Mouse (Mus musculus): ENCODE data around the gene Klk5. TPM values are rescaled to one million over a fixed set of nuclear protein-coding genes. Genes with fewer than 3 reads are reported as not detected.

The Klk5 gene
- polyA plus RNA-seq, 1 experiment from 2014 or later: not detected

DNA sequence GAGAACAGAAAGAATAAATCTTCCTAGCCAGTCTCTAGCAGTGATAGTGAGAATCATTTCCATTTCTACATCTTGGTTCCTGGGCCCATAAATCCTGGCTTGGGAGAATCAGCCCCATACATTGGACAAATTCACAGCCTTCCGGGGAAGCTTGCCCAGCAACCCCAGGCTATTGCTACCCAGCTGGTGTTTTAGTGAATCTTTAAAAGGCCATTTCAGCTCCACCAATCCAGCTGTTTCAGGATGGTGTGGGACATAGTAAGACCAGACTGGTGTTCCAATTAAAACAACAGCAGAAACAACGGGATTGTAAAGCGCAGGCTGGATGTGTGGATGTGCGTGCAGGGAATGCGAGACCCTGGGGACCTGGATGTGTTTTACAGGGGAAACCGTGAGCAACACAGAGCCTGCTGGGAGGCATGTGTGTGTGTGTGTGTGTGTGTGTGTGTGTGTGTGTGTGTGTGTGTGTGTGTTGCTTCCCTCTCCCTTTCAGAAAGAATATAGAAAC is 33.2 kb downstream of the Klk5 start:
- no peak for ATAC-seq (ENCODE audit: insufficient number of reproducible peaks, low FRiP score)

GRCm38 (mm10) chr7:43876444-43876843 is 34.7 kb downstream of the Klk5 start:
- H3K4me2 ChIP-seq: no peak overlapping the region
- no peaks in the 10 kb centered on the region for H3K4me1 ChIP-seq (replicated peaks)
- 68% methylated on average over 4 of the region's 4 CpGs for WGBS
- ATAC-seq (ENCODE audit: insufficient number of reproducible peaks, low FRiP score): no peak
- H3K9ac ChIP-seq: no peak overlapping the region
- H3K27ac ChIP-seq (ENCODE audit: poor library complexity, severe bottlenecking): no peak overlapping the region
- H3K9me3 ChIP-seq (replicated peaks): no peaks in the 10 kb centered on the region; the same call in 1 of the 2 replicates
- H3K36me3 ChIP-seq: no peaks in the 10 kb centered on the region
- H3K27me3 ChIP-seq (replicated peaks): peaks cover 37% of the 10 kb centered on the region
- H3K4me3 ChIP-seq: no peak overlapping the region

More for the DNA sequence above, 33.2 kb downstream of the Klk5 start:
- H3K4me3 ChIP-seq: no peak overlapping the region
- no peaks in the 10 kb centered on the region for H3K36me3 ChIP-seq
- H3K9me3 ChIP-seq (replicated peaks): no peaks in the 10 kb centered on the region; the same call in 1 of the 2 replicates
- no peak overlapping the region for H3K27ac ChIP-seq (ENCODE audit: poor library complexity, severe bottlenecking)
- H3K4me2 ChIP-seq: no peak overlapping the region
- H3K27me3 ChIP-seq (replicated peaks): peaks cover 40% of the 10 kb centered on the region
- H3K4me1 ChIP-seq (replicated peaks): no peaks in the 10 kb centered on the region
- 80% methylated on average over 6 of the region's 6 CpGs for WGBS
- no peak overlapping the region for H3K9ac ChIP-seq

DNA sequence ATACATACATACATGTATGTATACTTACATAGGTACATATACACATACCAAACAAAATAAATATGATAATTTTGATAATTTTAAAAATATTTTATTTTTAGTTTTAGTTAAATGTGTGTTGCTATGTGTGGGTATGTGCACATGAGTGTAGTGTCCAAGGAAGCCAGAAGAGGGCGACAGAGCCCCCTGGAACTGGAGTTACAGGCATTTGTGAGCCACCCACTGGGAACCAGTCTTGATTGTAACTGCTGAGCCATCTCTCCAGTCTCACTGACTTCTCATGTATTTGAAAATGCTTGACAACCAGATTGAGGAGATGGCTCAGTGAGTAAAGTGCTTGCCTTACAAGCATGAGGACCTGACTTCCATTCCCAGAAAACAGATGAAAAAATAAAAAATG is 36.5 kb downstream of the Klk5 start:
- Histone ChIP-seq H3K36me3 (no peaks in the 10 kb centered on the region), H3K27me3 (replicated peaks) (peaks cover 45% of the 10 kb centered on the region), H3K4me1 (replicated peaks) (no peaks in the 10 kb centered on the region), H3K4me2 (no peak overlapping the region), H3K27ac (ENCODE audit: poor library complexity, severe bottlenecking) (no peak overlapping the region), H3K9ac (no peak overlapping the region), H3K4me3 (no peak overlapping the region), H3K9me3 (replicated peaks) (no peaks in the 10 kb centered on the region; the same call in 1 of the 2 replicates)
- ATAC-seq (ENCODE audit: insufficient number of reproducible peaks, low FRiP score): no peak
- 28% methylated on average over 1 of the region's 1 CpGs for WGBS

- Histone ChIP-seq H3K36me3 (no peaks in the 10 kb centered on the region), H3K27me3 (replicated peaks) (peaks cover 60% of the 10 kb centered on the region), H3K4me3 (no peak within 1 kb of the TSS), H3K9me3 (replicated peaks) (no peaks in the 10 kb centered on the region; the same call in 1 of the 2 replicates), H3K9ac (no peak within 1 kb of the TSS), H3K4me2 (no peak within 1 kb of the TSS), H3K27ac (ENCODE audit: poor library complexity, severe bottlenecking) (no peak within 1 kb of the TSS), H3K4me1 (replicated peaks) (no peaks in the 10 kb centered on the region)
- 14% methylated on average over 3 of the region's 3 CpGs for whole genome bisulfite sequencing
- ATAC-seq (ENCODE audit: insufficient number of reproducible peaks, low FRiP score): no peak
Measured at GRCm38 (mm10) chr7:43880912-43881311, 39.1 kb downstream of the Klk5 start, which contains the start of gene Klk4. Gene Klk4, plus strand, starts transcription at chr7:43881160.

DNA sequence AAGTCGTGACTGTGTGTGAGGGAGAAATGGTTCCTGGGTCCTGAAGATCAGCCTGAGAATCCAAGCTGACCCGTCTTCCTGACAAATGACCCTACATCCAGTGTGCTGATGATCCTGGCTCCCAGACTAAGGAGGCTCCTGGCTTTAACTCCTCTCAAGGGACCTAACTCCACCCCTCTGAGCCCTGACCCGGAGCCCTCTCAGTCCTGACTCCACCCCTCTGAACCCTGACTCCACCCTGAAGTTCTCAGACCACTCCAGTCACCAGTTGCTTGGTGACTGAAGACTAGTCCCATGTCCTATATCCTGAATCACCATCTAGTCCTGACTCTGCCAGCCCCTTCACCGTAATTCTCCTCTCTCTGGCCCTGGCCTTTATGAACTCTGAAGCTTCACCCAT is 40.6 kb downstream of the Klk5 start:
- WGBS: 24% methylated on average over 4 of the region's 4 CpGs
- Histone ChIP-seq H3K4me1 (replicated peaks) (no peaks in the 10 kb centered on the region), H3K4me3 (no peak overlapping the region), H3K27ac (ENCODE audit: poor library complexity, severe bottlenecking) (no peak overlapping the region), H3K9me3 (replicated peaks) (no peaks in the 10 kb centered on the region; the same call in 1 of the 2 replicates), H3K27me3 (replicated peaks) (peaks cover 60% of the 10 kb centered on the region), H3K36me3 (no peaks in the 10 kb centered on the region), H3K9ac (no peak overlapping the region), H3K4me2 (no peak overlapping the region)
- ATAC-seq (ENCODE audit: insufficient number of reproducible peaks, low FRiP score): no peak

DNA sequence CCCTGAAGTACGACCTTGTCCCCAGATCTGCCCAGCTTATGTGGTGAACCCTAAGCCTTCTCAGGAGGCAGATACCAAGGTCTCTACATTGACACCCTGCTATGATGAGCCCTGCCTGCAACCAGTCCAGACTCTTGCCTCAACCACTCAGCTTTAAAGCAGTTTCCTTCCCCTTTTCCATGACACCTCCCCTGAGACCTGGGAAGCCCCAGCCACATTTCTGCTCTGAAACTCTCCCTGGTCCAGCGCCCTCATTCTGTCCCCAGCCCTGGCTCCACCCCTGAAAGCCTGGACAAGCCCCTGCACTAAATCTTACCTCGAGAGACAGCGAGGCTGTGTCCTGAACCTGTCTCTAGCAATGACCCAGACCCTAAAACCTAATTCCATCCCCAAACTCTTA is 41.0 kb downstream of the Klk5 start:
- Histone ChIP-seq H3K36me3 (no peaks in the 10 kb centered on the region), H3K4me2 (no peak overlapping the region), H3K9me3 (replicated peaks) (no peaks in the 10 kb centered on the region; the same call in 1 of the 2 replicates), H3K27me3 (replicated peaks) (peaks cover 60% of the 10 kb centered on the region), H3K4me3 (no peak overlapping the region), H3K27ac (ENCODE audit: poor library complexity, severe bottlenecking) (no peak overlapping the region), H3K9ac (no peak overlapping the region), H3K4me1 (replicated peaks) (no peaks in the 10 kb centered on the region)
- 21% methylated on average over 4 of the region's 4 CpGs for WGBS
- ATAC-seq (ENCODE audit: insufficient number of reproducible peaks, low FRiP score): no peak

DNA sequence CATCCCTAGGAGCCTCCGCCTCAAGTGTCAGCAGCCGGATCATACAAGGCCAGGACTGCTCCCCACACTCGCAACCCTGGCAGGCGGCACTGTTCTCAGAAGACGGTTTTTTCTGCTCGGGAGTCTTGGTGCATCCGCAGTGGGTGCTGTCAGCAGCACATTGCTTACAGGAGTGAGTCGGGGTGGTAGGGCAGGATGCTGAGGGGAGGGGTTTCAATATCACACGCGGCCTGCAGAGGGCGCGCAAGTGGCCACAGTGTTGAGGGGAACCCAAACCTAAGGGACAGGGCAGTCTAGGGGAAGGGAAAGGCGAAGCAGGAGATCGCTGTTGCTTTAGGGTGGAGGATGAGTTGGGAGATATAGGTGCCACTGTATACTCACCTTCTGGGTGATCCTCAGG is 41.8 kb downstream of the Klk5 start:
- Histone ChIP-seq H3K4me3 (no peak overlapping the region), H3K4me2 (peak overlapping the region; percentile 39; the same call in 1 of the 2 replicates), H3K9ac (no peak overlapping the region), H3K4me1 (replicated peaks) (no peaks in the 10 kb centered on the region), H3K36me3 (no peaks in the 10 kb centered on the region), H3K9me3 (replicated peaks) (no peaks in the 10 kb centered on the region), H3K27ac (ENCODE audit: poor library complexity, severe bottlenecking) (no peak overlapping the region), H3K27me3 (replicated peaks) (peaks cover 60% of the 10 kb centered on the region)
- 0 out of 2 replicates have a peak, but pooled peaks have one; percentile 22 for ATAC-seq (ENCODE audit: insufficient number of reproducible peaks, low FRiP score)
- 12% methylated on average over 14 of the region's 14 CpGs for WGBS

GRCm38 (mm10) chr7:43891365-43891764 is 49.6 kb downstream of the Klk5 start:
- no peaks in the 10 kb centered on the region for H3K9me3 ChIP-seq (replicated peaks)
- no peak overlapping the region for H3K4me3 ChIP-seq
- no peaks in the 10 kb centered on the region for H3K27me3 ChIP-seq (replicated peaks)
- H3K27ac ChIP-seq (ENCODE audit: poor library complexity, severe bottlenecking): no peak overlapping the region
- no peaks in the 10 kb centered on the region for H3K36me3 ChIP-seq
- no peak overlapping the region for H3K9ac ChIP-seq
- H3K4me1 ChIP-seq (replicated peaks): no peaks in the 10 kb centered on the region
- 62% methylated on average over 5 of the region's 5 CpGs for WGBS
- no peak overlapping the region for H3K4me2 ChIP-seq
- ATAC-seq (ENCODE audit: insufficient number of reproducible peaks, low FRiP score): no peak

DNA sequence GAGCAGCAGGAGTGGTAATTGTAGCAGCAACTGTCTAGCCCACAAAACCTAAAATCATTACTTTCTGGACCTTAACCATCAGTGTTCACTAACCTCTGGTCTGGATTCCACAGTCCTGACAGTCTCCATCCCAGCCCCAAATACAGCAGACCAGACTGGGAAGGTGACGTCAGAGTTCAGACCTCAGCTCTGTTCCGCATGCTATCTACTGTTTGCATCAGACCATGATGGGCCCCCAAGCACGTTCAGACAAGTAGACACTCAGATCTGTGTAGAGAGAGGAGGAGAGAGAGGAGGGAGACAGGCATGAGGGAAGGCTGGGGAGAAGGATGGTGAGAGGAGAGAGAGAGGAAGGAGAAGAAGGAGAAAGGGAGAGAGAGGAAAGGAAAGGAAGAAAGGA is 50.0 kb downstream of the Klk5 start:
- Histone ChIP-seq H3K4me2 (no peak overlapping the region), H3K27me3 (replicated peaks) (no peaks in the 10 kb centered on the region), H3K27ac (ENCODE audit: poor library complexity, severe bottlenecking) (no peak overlapping the region), H3K9me3 (replicated peaks) (no peaks in the 10 kb centered on the region), H3K9ac (no peak overlapping the region), H3K4me3 (no peak overlapping the region), H3K4me1 (replicated peaks) (no peaks in the 10 kb centered on the region), H3K36me3 (no peaks in the 10 kb centered on the region)
- WGBS: 25% methylated on average over 3 of the region's 3 CpGs
- no peak for ATAC-seq (ENCODE audit: insufficient number of reproducible peaks, low FRiP score)

DNA sequence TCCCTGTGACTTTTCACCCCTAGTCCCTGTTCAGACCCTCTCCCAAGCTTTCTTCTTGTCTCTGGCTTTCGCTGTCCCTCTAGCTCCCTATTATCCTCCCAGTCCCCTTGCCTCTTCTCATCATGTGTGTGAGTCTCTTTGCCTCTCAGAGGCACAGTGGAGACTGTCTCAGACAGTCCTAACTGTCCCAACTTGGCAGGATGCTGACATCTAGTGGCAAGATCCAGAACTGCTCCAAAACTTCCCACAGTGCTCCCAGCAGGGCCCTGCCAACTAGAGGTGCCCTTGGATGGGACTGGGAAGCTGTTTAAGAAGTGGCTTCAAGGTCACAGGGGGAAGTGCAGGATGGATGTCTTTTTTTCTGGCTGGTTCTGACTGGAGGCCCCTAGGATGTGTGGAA is 53.1 kb downstream of the Klk5 start:
- no peak overlapping the region for H3K9ac ChIP-seq
- peak; percentile 84 for ATAC-seq (ENCODE audit: insufficient number of reproducible peaks, low FRiP score)
- H3K36me3 ChIP-seq: no peaks in the 10 kb centered on the region
- H3K4me3 ChIP-seq: no peak overlapping the region
- H3K9me3 ChIP-seq (replicated peaks): no peaks in the 10 kb centered on the region
- no peaks in the 10 kb centered on the region for H3K27me3 ChIP-seq (replicated peaks)
- H3K4me2 ChIP-seq: no peak overlapping the region
- H3K27ac ChIP-seq (ENCODE audit: poor library complexity, severe bottlenecking): no peak overlapping the region
- no peaks in the 10 kb centered on the region for H3K4me1 ChIP-seq (replicated peaks)
- 0% methylated on average over 1 of the region's 1 CpGs for WGBS

Measured in heart, embryonic 12.5 days (tissue).